Mouse (Mus musculus) olfactory bulb, adult 2 months (tissue): ENCODE data around the gene Klrb1c. TPM values are rescaled to one million over a fixed set of nuclear protein-coding genes. Genes with fewer than 3 reads are reported as not detected.
"Not testable (repeated sequence)": the region's sequence is repeated elsewhere in the genome, so short reads cannot be mapped to it uniquely, and the experiment has no call there.

ENCODE experiments used
- H3K27ac ChIP-seq: fragments of 200-500 bp; 2 replicates; pipeline ENCODE4 v1.5.1; 2012; ENCODE audit warnings: low read depth, low read length; ENCODE audit not compliant: insufficient read depth
- H3K4me1 ChIP-seq: fragments of 200-500 bp; 2 replicates; pipeline ENCODE4 v1.6.1; 2012; ENCODE audit warnings: low read length; ENCODE audit not compliant: control insufficient read depth, insufficient read depth
- H3K4me3 ChIP-seq: fragments of 200-500 bp; 2 replicates; pipeline ENCODE4 v1.5.1; 2012; ENCODE audit warnings: mild to moderate bottlenecking, low read depth, low read length, moderate library complexity; ENCODE audit not compliant: insufficient read depth
- CTCF ChIP-seq: fragments of 200-500 bp; IDR thresholded peaks from 2 replicates; pipeline ENCODE4 v1.5.1; 2012; ENCODE audit warnings: low read depth, mild to moderate bottlenecking, low read length, moderate library complexity; ENCODE audit not compliant: insufficient read depth
- POLR2A ChIP-seq: fragments of 200-500 bp; IDR thresholded peaks from 2 replicates; pipeline ENCODE4 v1.6.1; 2012; ENCODE audit warnings: mild to moderate bottlenecking, low read depth, low read length, moderate library complexity; ENCODE audit not compliant: insufficient read depth
- WGBS: fragments of 180-500 bp; shearing (Covaris S2); methylation state at CpG from one replicate; pipeline ENCODE4 v1.1.7; 2018; 5-methylcytosine and 5-hydroxymethylcytosine counted together
- polyA plus RNA-seq: library from polyadenylated mRNA; stranded (reverse); fragments of >200 nt; gene quantifications from 2 replicates; pipeline ENCODE4 v1.2.4, GENCODE M21; 2012; ENCODE audit warnings: low replicate concordance; ENCODE audit not compliant: missing spikeins, insufficient read depth, insufficient read length

Klrb1c gene
- polyA plus RNA-seq, 1 experiment, result not detected

GRCm38 (mm10) chr6:128799144-128799895, 10.3 kb upstream of the Klrb1c start:
- Histone ChIP-seq H3K27ac (peak overlapping the region; percentile 96), H3K4me1 (peaks cover 12% of the 10 kb centered on the region), H3K4me3 (peak overlapping the region; percentile 96)
- peak; percentile 90 for TF ChIP-seq CTCF
- under 1% methylated on average over 49 of the region's 49 CpGs for WGBS

DNA sequence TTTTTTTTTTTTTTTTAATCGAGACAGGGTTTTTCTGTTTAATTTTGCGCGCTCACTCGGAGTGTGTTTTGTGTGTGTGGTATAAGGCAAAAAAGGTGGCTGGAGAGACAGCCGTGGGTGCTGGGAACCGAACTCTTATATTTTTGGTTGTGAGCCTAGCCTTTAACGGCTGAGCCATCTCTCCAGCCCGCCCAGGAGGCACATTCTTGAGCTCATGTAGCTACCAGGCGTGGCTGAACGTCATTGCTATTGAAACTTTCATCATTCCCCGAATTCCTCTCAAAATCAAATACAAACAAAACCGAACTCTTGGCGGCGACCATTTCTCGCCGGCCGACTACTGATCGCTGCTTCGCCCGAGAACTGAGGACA, 9.7 kb upstream of the Klrb1c start:
- Histone ChIP-seq H3K27ac (peak overlapping the region; percentile 96), H3K4me1 (peaks cover 12% of the 10 kb centered on the region), H3K4me3 (peak overlapping the region; percentile 96)
- WGBS, result under 1% methylated on average over 20 of the region's 20 CpGs

DNA sequence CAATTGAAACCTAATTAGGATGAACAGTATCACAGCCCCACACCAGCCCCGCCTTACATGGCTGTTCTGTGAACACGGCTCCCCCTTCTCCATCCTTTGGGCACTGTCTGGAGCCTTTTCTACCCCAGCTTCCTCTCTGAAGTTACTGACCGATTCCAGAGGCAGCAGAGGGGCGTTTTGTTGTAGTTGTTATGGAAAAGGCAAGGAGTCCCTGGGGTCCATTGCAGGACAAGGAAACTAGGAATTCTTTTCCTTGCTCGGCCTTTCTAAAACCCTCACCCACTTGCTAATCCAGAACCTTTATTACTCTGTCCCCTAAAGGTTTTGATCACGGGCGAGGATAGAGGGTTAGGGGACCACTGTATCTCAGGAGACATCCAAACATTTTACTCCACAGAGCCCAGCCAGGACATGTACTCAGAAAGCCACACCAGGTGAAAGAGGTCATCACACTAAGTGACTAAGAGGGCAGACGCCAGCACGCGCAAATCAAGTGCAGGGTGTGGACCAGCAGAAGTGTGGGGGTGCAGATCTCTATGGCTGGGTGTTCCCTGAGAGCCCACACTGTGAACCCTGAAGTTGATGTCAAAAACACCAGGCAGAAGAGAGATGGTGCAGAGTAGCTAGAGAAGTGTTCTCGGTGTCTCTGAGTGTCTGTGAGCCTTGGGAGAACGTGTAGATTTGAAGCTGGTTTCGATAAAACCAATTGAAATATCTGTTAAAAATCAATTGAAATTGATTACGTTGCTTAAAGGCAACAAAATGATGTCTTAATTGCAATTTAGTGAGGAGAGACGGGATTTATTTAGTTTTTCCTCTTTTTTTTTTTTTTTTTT, 9.1 kb upstream of the Klrb1c start:
- no peak for TF ChIP-seq CTCF
- TF ChIP-seq POLR2A, result no peak
- WGBS, result 11% methylated on average over 15 of the region's 15 CpGs
- peak overlapping the region; percentile 33; the same call in 1 of the 2 replicates for H3K27ac ChIP-seq
- peak overlapping the region; percentile 45 for H3K4me3 ChIP-seq
- peaks cover 12% of the 10 kb centered on the region for H3K4me1 ChIP-seq

- 70% methylated on average over 12 of the region's 12 CpGs for WGBS
- Histone ChIP-seq H3K4me1 (peaks cover 12% of the 10 kb centered on the region), H3K4me3 (no peak overlapping the region), H3K27ac (peak overlapping the region; percentile 33; the same call in 1 of the 2 replicates)
- TF ChIP-seq CTCF (no peak), POLR2A (no peak)
Observed at GRCm38 (mm10) chr6:128797185-128797905, 8.3 kb upstream of the Klrb1c start.

- TF ChIP-seq POLR2A (no peak), CTCF (no peak)
- peaks cover 8% of the 10 kb centered on the region for H3K4me1 ChIP-seq
- WGBS, result 70% methylated on average over 8 of the region's 8 CpGs
Observed at GRCm38 (mm10) chr6:128796321-128796955, 7.4 kb upstream of the Klrb1c start.

DNA sequence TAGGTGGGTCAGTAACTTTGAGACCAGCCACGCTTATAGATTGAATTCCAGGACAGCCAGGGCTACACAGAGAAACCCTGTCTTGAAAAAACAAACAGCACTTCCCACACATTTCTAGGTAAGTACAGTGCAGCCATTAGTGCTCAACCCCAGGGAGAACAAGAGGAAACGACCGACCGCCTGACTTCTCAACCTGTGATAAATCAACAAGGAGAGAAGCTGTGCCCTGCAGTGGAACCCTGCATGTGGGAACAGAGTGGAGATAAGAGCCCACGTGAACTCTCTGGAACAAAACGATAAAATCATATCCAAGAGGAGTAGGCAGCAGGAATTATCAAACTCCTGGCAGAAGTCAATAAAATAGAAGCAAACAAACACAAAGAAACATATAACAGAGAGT, 4.7 kb upstream of the Klrb1c start:
- TF ChIP-seq CTCF, result no peak
- no peak for TF ChIP-seq POLR2A
- 87% methylated on average over 6 of the region's 6 CpGs for WGBS
- peaks cover 8% of the 10 kb centered on the region for H3K4me1 ChIP-seq
- no peak overlapping the region for H3K27ac ChIP-seq
- no peak overlapping the region for H3K4me3 ChIP-seq

More at GRCm38 (mm10) chr6:128796321-128796955, 7.4 kb upstream of the Klrb1c start:
- Histone ChIP-seq H3K27ac (no peak overlapping the region), H3K4me3 (no peak overlapping the region)

- not testable (repeated sequence) for H3K27ac ChIP-seq, H3K4me3 ChIP-seq, H3K4me1 ChIP-seq
- WGBS, result 95% methylated on average over 4 of the region's 4 CpGs
Observed at GRCm38 (mm10) chr6:128790491-128790994, 1.5 kb upstream of the Klrb1c start.

DNA sequence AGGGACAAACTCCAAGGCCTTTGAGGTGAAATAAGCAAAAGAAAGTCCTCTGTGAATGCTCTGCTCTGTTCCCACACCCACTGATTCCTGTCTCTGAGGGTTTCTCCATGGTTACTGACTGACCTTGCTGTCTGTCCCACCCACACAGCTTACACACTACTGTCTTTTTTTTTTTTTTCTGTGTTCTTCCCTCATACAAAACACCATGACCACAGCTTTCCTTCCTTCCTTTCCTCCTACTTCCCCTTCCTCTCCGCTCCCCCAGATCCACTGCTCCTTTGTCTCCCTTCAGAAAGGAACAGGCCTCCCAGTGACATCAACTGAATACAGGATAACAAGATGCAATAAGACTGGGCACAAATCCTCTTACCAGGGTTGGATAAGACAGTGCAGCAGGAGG, 498 bp downstream of the Klrb1c start:
- WGBS, result 74% methylated on average over 1 of the region's 1 CpGs
- H3K4me3 ChIP-seq, result no peak overlapping the region
- TF ChIP-seq CTCF (no peak), POLR2A (no peak)
- no peak overlapping the region for H3K27ac ChIP-seq
- no peaks in the 10 kb centered on the region for H3K4me1 ChIP-seq

DNA sequence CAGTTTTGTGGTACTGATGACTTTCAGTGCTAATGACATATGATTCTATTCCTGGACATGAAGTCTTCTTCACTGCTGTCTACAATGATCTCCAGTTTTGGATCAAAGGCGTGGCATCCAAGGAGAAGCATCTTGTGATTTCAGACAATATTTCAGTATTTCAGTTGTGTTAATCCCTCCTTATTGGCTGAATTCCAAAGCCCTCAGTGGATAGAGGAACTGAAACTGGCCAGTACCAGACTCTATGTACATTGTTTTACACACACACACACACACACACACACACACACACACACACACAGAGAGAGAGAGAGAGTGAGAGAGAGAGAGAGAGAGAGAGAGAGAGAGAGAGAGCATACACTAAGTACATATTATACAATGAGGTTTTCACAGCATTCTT, 2.6 kb downstream of the Klrb1c start:
- H3K4me3 ChIP-seq, H3K27ac ChIP-seq, H3K4me1 ChIP-seq: not testable (repeated sequence)
- WGBS, result 90% methylated on average over 1 of the region's 1 CpGs
